20 mouse cellular contexts compared by ENCODE assay signal in genomic region chr4:103028177-103029088, GRCm38 (mm10). TPM values are rescaled to one million over a fixed set of nuclear protein-coding genes. Genes with fewer than 3 reads are reported as not detected.
"Had no signal": no experiment of that assay in that cellular context is flagged by ENCODE, and none has a peak within 500 bp of the region (broad histone marks: within the 10 kb centered on the region; RNA-seq: fewer than 3 reads in every experiment).

No protein-coding gene starts in this region.

- H3K4me2 ChIP-seq: liver, embryonic 13.5 days; lung, embryonic 14.5 days; midbrain, embryonic 13.5 days; neural tube, embryonic 13.5 days; stomach, embryonic 15.5 days had no signal

- H3K9ac ChIP-seq: liver, embryonic 13.5 days; lung, embryonic 14.5 days; midbrain, embryonic 13.5 days; neural tube, embryonic 13.5 days; stomach, embryonic 15.5 days had no signal

- H3K27me3 ChIP-seq: liver, embryonic 13.5 days; megakaryocyte, embryonic 14.5 days; midbrain, embryonic 13.5 days; neural tube, embryonic 13.5 days; stomach, embryonic 15.5 days had no signal

- H3K36me3 ChIP-seq: liver, embryonic 13.5 days; midbrain, embryonic 10.5 days; midbrain, embryonic 13.5 days; neural tube, embryonic 13.5 days; stomach, embryonic 15.5 days had no signal

- H3K4me1 ChIP-seq: liver, embryonic 13.5 days; megakaryocyte, embryonic 14.5 days; midbrain, embryonic 10.5 days; midbrain, embryonic 13.5 days; neural tube, embryonic 13.5 days; stomach, embryonic 15.5 days had no signal

- H3K9me3 ChIP-seq: liver, embryonic 13.5 days; megakaryocyte, embryonic 14.5 days; midbrain, embryonic 10.5 days; midbrain, embryonic 13.5 days; neural tube, embryonic 13.5 days; stomach, embryonic 15.5 days had no signal

- ATAC-seq: intestine, postnatal 0 days; midbrain, embryonic 13.5 days; midbrain, embryonic 16.5 days had no signal

- DNase-seq: kidney, postnatal 14 days; left cerebral cortex, postnatal 4 days; liver, embryonic 13.5 days; lung, embryonic 14.5 days; lung, postnatal 10 days; lung, postnatal 36 days; retina, postnatal 1 day; right cerebral cortex, postnatal 25 days; spleen, adult 18-20 months; thymus, postnatal 25 days had no signal

- H3K4me3 ChIP-seq: liver, embryonic 13.5 days; megakaryocyte, embryonic 14.5 days; midbrain, embryonic 10.5 days; midbrain, embryonic 13.5 days; myocyte; neural tube, embryonic 13.5 days; stomach, embryonic 15.5 days had no signal

- H3K27ac ChIP-seq: liver, embryonic 13.5 days; midbrain, embryonic 10.5 days; midbrain, embryonic 13.5 days; neural tube, embryonic 13.5 days; stomach, embryonic 15.5 days had no signal

RNA-seq across cellular contexts. Expression of gene Insl5, which starts 1.8 kb away (rescaled TPM):
- polyA plus RNA-seq: liver, adult 2 months; liver, embryonic 13.5 days; liver, embryonic 16.5 days; lung, embryonic 14.5 days; myocyte; stomach, embryonic 15.5 days had no signal

RNA-seq across cellular contexts. Expression of gene Tctex1d1, which starts 50.0 kb away (rescaled TPM):
- polyA plus RNA-seq: liver, adult 2 months; myocyte had no signal
